Mouse (Mus musculus) urinary bladder, postnatal 4 days (tissue): ENCODE measurements around the gene Siglec1.
"Not testable (repeated sequence)": the region's sequence is repeated elsewhere in the genome, so short reads cannot be mapped to it uniquely, and the experiment has no call there.

ENCODE experiments used
- DNase-seq, 2 experiments: peaks; one replicate each; pipeline ENCODE4 v3.0.0; 2021 to 2022; ENCODE audit warnings: low spot score in 2 of 2

Gene Siglec1

DNA sequence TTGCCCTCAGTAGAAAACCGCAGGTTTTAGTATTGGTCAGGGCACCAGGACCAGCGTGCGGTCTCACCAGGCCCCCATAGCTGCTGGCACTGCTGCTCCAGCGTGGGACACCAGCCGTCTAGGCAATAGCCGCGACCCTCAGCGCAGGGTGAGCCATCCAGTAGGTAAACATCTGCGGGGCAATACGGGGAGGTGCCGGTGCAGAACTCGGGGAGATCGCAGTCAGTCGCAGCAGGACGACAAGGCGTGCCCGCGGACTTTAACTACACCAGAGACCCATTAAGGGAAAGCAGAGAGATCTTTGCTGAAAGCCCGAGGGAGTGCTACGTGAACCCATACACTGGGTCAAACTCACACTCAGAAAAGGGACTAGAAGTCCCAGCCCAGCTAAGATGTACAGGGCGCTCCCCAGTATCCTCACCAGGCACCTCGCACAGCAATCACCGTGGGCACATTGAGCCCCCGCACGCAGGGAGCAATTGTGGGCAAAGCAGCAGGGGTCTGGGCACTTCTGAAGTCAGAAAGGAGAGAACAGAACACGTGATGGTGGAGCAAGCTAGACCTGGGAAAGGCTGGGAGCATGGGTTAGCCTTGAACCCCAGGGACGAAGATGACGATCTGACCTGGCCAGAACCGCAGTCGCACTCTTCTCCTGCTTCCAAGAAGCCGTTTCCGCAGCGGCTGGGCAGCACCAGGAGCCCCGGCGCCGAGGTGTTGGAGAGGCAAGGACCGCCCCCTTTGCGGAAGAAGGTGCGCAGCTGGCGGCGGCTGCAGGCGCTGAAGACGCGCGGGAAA lies 32.5 kb downstream of the Siglec1 start:
- no peak for DNase-seq

DNA sequence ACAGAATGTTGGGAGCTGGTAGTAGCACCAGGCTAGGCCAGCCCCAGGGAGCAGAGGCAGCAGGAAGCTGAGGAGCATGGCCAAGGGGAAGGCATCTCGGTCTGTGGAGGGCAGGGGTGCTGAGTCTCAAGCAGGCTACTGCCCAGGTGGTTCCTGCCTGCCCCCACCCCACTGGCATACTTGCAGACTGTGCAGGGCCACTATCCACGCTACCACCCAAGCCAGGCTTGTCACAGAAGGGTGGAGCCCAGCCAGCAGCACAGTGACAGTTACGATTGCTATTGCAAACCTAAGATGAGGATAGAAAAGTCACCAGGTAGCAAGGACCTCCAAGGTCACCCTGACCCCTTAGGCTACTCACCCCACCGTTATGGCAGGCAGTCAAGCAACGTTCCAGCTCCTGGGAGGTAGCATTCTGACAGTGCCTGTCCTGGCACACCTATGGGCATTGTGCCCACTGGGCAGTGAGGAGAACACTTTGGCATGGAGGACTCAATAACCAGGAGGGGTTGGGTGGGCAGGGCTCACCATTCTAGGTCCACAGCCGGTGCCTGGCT lies 33.6 kb downstream of the Siglec1 start:
- DNase-seq: no peak

DNA sequence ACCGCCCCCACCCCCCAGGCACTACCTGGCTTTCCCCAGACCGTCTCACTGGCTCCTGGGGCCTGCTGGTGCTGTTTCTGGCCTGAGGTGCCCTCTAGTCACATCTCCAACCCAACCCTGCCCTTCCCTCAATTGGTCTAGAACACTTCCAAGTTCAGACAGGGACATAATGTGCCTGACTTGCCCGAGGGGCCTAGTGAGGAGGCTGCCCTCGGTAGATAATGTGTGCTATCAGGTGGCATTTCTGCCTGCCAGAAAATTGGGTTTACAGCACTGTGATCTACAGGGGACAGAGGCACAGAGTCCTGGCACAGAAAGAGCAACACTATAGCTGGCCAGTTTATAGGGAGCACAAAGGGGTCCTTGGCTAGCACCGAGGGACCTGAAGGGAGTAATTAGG lies 34.5 kb downstream of the Siglec1 start:
- no peak for DNase-seq

DNA sequence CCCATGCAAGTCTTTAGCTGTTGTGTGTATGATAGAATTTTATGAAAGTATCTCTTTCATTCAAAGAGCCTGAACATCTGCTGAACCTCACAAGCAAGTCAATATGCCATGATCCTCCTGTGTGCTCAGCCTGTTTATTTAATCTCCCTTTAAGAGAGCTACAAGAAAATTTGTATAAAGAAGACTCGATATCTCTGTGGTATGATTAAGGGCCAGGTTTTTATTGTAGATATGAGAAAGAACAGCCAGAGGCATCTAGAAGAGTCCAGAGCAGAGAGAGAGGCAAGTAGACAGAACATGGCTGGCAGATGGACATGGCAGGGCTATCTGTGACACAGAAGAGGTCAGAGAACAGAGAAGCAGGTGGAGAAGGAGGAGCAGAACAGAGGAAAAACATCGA lies 40.5 kb downstream of the Siglec1 start:
- no peak for DNase-seq

DNA sequence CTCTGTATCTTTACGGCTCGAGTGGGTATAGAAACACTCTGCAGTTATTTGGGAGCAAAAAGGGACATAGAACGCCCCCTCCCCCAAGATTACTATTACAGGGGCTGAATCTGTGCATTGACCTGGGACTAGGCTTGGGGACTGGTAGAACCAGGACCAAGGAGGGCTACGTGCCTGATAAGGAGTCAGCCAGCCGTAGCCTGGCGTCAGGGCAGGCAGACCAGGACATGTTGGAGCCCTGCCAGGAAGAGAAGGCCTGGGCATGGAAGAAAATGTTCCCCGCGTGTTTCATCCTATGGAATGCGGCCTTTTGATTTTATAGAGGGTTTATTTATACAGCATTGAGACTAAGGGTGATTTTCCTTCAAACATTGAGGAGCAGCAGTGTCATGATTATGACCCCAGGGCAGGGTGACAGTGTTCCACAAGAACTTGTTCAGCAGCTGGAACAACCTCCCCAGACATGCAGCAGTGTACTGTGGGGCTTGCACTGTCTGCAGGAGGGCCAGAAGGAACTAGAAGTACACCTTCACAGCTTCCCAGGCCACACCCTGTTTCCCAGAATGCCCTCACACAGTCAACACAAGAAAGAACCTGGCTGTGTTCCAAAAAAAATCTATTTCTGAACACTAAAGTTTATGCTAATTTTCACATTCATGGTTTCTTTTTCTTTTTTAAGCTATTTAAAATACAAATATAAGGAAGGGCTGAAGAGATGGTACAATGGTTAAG lies 41.4 kb downstream of the Siglec1 start:
- no peak for DNase-seq

DNA sequence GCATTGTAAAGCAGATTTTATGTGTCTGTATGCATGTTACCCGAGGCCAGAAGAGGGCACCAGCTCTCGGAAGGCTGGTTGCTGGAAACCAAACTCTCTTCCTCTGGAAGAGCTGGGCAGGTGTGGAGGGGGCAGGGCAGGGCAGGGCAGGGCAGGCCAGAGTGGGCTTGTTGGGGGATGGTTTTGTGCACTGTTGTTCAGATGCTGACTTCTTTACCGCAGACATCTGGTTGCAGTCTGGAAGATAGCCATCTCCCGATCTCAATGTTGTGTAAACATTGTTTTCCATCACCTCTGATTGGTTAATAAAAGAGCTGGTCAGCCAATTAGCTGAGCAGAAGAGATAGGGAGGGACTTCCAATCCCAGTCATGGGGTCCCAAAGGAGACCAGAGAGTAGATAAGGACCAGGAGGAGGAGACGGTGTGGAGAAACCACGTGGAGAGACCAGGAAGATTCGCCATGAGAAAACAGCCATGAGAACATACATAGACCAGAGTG lies 42.2 kb downstream of the Siglec1 start:
- no peak for DNase-seq

DNA sequence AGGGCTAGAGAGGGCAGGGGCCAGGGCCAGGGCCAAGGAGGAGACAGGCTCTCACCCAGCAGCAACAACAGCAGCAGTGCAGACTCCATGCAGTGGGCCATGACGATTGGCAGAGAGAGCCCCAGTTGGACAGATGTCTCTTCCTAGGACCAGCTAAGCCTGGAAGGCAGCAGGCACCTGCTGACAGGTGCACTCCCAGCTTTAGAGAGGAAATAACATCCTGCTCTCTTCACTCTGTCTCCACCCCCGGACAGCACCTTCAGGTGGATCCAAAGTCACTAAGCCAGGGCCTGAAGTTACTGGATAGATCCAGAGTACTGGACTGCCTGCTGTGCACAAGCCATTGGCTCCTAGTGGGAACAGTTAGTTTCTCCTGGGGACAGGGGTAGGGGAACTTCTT lies 43.6 kb downstream of the Siglec1 start, which contains the start of gene Gfra4:
Gfra4 (minus strand) TSS at position 101 of the 400 bp plus-strand sequence.
- DNase-seq: no peak

DNA sequence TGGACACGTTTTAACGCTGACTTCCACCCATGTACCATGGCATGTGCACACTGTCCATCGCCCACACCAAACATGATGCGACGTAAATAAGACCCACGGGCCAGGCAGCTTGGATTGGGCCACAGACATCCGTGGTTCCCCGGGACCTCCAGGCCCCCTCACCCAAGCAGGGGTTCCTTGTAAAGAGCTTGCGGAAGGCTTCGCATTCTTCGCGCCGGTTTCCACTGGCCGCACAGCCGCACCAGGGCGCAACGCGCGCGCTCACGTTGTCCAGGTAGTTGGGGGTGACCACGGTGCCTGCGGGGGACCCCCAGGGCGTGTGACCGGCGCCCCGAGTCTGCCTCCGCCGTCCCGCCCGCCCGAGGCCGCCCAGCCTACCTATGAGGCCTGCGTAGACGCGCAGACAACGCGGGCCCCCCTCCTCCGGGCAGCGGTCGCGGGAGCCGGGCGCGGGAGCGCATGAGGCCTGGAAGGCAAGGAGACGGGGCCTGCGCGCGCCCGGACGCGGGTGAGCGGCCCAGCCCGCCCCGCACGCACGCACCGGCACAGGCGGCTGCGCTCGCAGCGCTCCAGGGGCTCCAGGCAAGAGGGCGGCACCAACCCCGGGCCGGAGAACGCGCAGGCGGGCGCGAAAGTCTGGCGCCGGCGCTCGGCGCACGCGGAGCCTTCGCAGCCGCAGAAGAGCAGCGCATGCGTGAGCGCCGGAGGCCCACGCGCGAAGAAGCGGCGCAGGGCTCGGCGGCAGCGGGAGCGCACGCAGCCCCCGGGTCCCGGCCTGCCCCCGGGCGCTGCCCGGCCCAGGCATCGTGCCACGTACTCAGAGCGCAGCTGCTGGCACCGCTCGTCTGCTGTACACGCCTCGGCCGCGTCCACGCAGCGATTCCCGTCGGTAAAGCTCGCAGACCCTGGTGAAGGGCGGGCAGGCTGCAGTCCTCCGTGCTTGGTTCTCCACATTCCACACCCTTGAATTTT lies 45.4 kb downstream of the Siglec1 start:
- peak in 1 of 2 experiments; percentile 46 for DNase-seq

DNA sequence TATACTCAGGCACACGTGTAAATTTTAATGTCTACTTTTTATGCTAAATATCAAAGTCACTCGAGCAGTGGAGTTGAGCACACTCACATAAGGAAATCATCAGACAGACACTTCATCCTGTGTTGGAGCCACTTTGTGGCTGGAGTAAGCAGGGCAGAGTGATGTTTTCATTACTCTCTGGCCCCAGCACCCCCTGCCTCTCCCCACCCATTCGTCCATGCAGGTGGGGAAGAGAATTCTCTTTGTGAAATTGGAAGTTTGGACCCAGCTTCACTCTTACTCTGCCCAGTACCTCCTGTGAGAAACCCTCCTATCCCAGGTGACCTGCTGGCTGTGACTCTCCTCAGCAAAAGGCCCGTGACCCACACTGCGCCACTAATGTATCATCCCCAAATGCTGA lies 47.9 kb downstream of the Siglec1 start:
- no peak for DNase-seq

DNA sequence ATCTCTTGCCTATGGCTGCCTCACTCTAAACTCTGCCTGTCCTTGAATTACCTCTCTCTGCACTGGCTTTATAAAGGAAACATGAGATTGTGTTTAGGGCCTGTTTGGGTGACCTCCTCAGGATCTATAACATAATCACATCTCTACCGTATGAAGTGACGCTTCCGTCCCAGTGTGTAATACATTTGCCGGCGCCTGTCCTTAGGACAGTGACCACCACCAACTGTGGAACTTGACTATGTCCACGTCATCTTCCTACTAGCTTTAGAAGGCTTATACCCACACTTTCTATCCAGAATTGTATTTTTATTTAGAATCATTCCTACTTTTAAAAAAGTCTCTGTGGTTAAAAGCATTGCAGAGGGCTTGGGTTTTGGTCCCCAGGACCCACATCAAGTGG lies 48.4 kb downstream of the Siglec1 start:
- no peak for DNase-seq

DNA sequence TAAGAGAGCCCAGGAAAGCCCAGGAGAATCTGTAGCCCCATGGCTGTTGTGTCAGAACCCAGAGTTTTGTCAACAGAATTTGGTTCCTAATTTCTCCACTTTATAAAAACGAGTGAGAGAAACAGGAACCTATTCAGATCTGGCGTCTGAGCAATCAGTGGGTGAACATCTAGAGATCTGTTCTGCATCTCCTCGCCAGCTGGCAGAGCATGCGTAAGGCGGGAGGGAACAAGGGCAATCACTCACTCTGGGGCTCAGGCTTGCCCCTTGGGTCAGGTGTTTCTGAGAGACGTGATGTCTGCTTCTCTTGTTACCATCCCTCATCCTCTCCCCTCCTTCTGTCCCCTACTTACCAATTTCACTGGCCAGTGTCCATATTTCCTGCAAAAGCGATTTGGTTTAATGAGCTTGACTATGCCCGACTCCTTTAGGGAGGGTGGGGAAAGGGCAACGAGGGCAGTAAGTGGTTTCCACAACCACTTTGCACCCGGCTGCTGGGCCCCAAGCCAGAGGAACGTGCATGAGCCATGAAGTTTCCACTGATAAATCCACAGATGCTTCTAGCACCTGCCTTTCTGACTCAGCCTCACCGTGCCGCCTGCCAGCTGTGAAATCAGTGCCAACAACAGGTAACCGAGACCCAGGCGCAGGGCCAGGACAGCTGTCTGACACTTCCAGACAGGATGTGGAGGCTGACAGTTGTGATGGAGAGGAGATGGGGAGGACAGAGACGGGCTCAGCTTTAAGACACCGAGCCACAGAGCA lies 49.2 kb downstream of the Siglec1 start:
- no peak for DNase-seq

DNA sequence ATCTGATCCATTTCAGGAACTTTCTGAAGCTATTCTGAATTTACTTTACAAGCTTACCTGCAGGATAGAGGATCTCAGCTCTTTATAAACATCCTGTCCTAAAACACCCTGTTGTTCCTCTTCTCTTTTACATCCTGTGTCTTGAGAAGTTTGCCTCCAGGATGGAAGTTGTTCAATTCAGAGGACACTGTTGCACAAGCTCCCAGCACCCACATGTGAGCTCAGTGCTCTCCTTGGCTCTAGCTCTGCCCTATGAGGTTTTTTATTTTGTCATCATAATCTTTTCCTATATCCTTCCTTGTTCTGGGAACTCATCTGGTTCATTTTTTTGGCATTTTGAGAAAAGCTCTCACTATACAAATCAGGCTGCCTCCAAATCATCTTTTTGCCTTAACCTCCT lies 49.8 kb downstream of the Siglec1 start:
- no peak for DNase-seq

DNA sequence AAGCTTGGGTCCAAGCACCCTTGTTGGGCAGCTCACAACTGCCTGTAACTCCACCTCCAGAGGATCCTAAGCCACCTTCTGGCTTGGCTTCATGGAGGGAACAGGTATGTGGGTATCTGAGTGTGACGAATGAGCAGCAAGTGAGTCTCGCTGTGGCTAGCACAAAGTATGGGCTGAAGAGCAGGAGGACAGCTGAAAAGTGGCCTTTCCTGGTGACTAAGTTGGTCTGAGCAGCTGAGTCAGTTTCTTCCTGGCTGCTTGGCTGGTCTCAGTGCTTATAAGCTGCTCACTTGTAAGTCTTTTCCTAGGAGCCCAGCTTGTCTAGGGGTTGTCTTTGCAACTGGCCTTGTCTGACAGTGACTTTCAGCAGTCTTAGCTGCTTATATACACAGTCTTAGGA lies 50.2 kb downstream of the Siglec1 start:
- DNase-seq: no peak

DNA sequence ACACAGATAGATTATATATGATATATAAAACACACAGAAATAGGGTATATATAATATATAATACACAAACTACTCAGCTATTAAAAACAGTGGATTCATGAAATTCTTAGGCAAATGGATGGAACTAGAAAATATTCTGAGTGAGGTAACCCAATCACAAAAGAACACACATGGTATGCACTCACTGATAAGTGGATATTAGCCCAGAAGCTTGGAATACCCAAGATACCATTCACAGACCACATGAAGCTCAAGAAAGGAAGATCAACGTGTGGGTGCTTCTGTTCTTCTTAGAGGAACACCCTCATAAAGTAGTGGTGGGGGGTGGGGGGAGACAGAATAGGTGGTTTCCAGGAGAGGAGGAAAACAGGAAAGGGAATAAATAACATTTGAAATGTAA lies 55.2 kb downstream of the Siglec1 start:
- DNase-seq: not testable (repeated sequence)

DNA sequence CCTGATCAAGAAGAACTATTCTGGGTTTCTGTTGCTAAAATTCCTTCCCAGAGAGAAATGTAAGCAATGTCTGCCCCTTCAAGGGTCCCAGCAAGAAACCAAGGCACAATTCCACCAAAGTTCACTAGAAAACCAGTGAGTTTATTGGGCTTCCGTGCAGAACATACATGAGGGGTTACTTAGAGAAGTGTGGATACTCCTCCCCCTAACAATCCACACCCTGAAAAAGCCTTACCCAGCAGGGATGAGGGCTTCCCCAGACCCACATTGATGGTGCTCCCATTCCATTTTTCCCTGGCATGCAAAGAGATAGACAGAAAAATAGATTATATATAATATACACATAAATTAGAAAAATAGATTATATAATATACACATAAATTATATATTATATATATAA lies 55.6 kb downstream of the Siglec1 start:
- DNase-seq: no peak

DNA sequence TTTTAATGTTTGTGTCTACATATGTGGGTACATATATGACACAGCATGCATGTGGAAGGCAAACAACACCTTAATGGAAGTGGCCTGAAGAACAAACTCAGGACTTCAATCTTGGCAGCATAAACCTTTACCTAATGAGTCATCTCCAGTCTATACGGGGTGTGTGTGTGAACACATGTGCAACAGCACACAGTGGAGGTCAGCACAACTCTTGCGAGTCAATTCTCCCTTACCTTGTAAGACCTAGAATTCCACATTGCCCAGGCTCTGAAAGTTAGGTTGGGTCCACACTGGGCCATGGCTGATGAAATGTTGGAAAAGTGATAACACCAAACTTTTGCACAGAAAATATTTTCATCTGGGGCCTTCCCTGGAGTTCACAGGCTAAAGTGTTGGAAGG lies 56.0 kb downstream of the Siglec1 start:
- no peak for DNase-seq

DNA sequence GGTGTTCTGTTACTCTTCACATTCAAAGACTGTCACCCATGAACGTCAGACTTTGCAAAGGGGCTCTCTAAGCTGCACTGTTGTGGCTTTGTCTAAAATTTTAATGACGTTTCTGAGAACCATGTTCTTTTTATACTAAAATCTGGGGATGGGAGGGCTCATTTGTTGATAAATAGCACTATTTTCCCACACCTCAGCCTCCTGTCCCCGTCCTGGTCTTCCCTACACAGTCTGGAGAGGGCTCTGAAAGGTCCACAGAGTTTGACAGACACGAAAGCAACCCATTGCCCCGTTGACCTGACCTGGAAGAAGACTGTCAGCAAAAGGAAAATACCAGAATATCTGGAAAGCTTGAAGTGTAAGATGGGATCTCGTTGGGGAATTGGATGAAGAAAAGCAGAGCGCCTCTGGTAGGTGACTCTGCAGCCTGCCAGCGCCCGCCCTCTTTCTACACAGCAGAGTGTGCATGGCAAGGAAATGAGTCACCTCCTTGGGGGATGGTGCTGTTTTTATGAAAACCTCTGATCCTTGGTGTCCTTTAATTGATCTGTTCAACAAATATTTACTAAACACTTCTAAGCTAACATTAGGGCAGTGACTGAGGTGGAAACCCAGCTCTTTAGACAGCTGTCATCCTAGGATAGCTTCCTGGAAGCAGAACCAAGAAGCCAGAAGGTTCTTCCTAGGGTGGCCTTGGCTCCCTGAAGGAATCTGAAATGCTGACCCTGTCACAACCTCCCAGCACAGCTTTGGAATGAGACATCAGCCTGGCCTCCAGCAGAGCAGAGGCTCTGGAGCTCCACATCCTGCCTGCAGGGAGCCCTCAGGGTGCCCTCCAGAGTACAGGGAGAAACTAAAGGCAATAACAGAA lies 57.3 kb downstream of the Siglec1 start:
- DNase-seq: no peak

DNA sequence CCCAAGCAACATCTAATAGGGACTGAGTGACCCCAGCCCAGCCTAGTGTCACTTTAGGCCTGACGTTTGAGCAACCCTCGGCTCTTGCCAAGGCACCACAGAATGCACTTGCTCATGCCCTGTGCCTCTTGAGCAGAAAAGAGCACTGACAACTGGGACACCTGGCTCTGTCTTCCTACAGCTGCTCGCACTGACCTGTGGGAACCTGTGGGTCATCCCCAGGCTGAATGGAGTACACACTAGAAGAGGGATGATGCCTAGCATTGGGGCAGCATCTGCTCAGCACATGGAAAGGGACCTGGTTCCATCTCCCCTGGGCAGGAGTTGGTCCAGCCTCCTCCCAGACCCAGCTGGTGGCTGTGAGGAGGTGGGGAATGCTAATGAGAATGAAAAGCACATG lies 59.6 kb downstream of the Siglec1 start:
- DNase-seq: no peak

DNA sequence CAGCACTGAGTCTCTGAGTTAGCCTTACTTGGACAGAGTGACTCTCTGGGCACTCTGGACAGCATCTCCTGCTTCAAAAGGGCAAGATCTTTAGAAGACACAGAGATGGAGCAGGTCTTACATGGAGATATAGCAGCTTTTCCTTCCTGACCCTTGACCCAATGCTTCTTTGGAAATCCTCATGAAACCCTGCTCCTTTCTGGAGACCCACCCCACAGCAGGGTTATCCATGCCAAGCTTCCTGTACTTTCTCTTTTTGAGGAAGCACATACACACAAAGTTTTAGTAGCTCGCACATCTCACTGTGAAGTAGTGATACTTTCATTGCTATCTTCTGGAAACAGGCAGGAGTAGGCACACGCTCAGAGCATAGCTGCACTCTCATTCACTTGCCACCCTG lies 61.3 kb downstream of the Siglec1 start:
- DNase-seq: no peak
